Mouse (Mus musculus): ENCODE measurements around the gene Sgsm3. TPM values are rescaled to one million over a fixed set of nuclear protein-coding genes. Genes with fewer than 3 reads are reported as not detected.

Gene Sgsm3
- polyA plus RNA-seq, 1 experiment from 2014 or later = 26.4 TPM

GRCm38 (mm10) chr15:80948145-80949135, 29.1 kb upstream of the Sgsm3 start, which contains the start of gene Adsl:
Gene Adsl, plus strand, starts transcription at chr15:80948490.
- H3K9me3 ChIP-seq = no peaks in the 10 kb centered on the region
- H3K4me3 ChIP-seq = peak within 1 kb of the TSS; percentile 92
- WGBS = under 1% methylated on average over 63 of the region's 63 CpGs
- no peaks in the 10 kb centered on the region for H3K27me3 ChIP-seq (ENCODE audit: insufficient read depth, poor library complexity, severe bottlenecking)
- peaks cover 23% of the 10 kb centered on the region for H3K36me3 ChIP-seq
- peak within 1 kb of the TSS; percentile 93 for H3K27ac ChIP-seq
- peak; percentile 96 for DNase-seq (ENCODE audit: low spot score)
- H3K4me1 ChIP-seq = peaks cover 13% of the 10 kb centered on the region

- H3K27me3 ChIP-seq (ENCODE audit: insufficient read depth, poor library complexity, severe bottlenecking) = no peaks in the 10 kb centered on the region
- WGBS = 70% methylated on average over 4 of the region's 4 CpGs
- H3K4me3 ChIP-seq = peak overlapping the region; percentile 92
- H3K36me3 ChIP-seq = peaks cover 33% of the 10 kb centered on the region
- no peaks in the 10 kb centered on the region for H3K9me3 ChIP-seq
- DNase-seq (ENCODE audit: low spot score) = no peak
- peaks cover 13% of the 10 kb centered on the region for H3K4me1 ChIP-seq
- no peak overlapping the region for H3K27ac ChIP-seq
These were observed 28.1 kb upstream of the Sgsm3 start for GRCm38 (mm10) chr15:80949431-80949830.

DNA sequence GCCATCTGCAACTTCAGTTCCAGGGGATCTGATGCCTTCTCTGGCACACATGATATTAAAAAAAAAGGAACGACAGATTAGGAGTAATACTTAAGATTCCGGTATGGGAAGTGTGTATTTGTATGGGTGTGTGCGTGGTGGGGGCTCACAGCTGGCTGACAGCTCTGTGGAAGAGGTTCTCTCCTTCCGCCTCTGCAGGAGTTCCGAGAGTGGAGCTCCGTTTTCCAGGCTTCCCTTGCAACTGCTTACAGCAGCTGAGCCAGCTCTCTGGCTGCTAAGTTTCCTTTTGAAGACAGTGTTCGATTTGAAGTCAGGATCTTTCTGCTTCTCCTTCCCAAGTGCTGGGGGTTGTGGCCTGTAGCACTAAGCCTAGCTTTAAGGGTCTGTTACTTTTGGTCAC, 27.5 kb upstream of the Sgsm3 start:
- 91% methylated on average over 7 of the region's 7 CpGs for WGBS
- H3K4me3 ChIP-seq = peak overlapping the region; percentile 92; the same call in 1 of the 2 replicates
- H3K4me1 ChIP-seq = peaks cover 13% of the 10 kb centered on the region

GRCm38 (mm10) chr15:80953971-80954370, 23.6 kb upstream of the Sgsm3 start:
- Histone ChIP-seq H3K27ac (no peak overlapping the region), H3K9me3 (no peaks in the 10 kb centered on the region), H3K36me3 (peaks cover 75% of the 10 kb centered on the region), H3K27me3 (ENCODE audit: insufficient read depth, poor library complexity, severe bottlenecking) (no peaks in the 10 kb centered on the region), H3K4me3 (no peak overlapping the region), H3K4me1 (peaks cover 13% of the 10 kb centered on the region)
- 89% methylated on average over 9 of the region's 9 CpGs for WGBS
- no peak for DNase-seq (ENCODE audit: low spot score)

More for the DNA sequence above, 27.5 kb upstream of the Sgsm3 start:
- Histone ChIP-seq H3K9me3 (no peaks in the 10 kb centered on the region), H3K27ac (no peak overlapping the region), H3K27me3 (ENCODE audit: insufficient read depth, poor library complexity, severe bottlenecking) (no peaks in the 10 kb centered on the region), H3K36me3 (peaks cover 39% of the 10 kb centered on the region)
- no peak for DNase-seq (ENCODE audit: low spot score)

DNA sequence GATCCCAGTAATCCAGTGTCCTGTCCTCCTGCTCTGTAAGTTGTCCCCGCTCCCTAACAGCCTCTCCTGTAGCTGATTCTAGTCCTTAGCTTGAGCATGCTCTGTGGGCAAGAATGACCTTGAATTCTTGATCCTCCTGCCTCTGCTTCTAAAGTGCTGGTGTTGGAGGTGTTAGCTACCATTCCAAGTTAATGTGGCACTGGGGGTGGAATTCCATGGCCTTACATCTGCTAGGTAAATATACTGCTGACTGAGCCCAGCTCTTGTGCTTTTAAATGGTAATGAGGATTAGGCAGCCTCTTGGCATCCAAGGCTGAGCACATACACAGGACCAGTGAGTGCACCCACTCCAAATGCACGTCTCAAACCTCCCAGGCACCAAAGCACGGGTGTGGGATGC, 22.7 kb upstream of the Sgsm3 start:
- DNase-seq (ENCODE audit: low spot score) = no peak
- Histone ChIP-seq H3K36me3 (peaks cover 84% of the 10 kb centered on the region), H3K27me3 (ENCODE audit: insufficient read depth, poor library complexity, severe bottlenecking) (no peaks in the 10 kb centered on the region), H3K4me3 (no peak overlapping the region), H3K4me1 (peaks cover 4% of the 10 kb centered on the region), H3K9me3 (no peaks in the 10 kb centered on the region), H3K27ac (no peak overlapping the region)
- WGBS = 83% methylated on average over 3 of the region's 3 CpGs

- no peaks in the 10 kb centered on the region for H3K4me1 ChIP-seq
- H3K4me3 ChIP-seq = no peak overlapping the region
- WGBS = 91% methylated on average over 12 of the region's 12 CpGs
- H3K36me3 ChIP-seq = peaks cover 87% of the 10 kb centered on the region
- no peaks in the 10 kb centered on the region for H3K27me3 ChIP-seq (ENCODE audit: insufficient read depth, poor library complexity, severe bottlenecking)
- DNase-seq (ENCODE audit: low spot score) = no peak
- H3K27ac ChIP-seq = no peak overlapping the region
- H3K9me3 ChIP-seq = no peaks in the 10 kb centered on the region
These were observed 21.6 kb upstream of the Sgsm3 start for GRCm38 (mm10) chr15:80955836-80956438.

- H3K9me3 ChIP-seq = no peaks in the 10 kb centered on the region
- peaks cover 9% of the 10 kb centered on the region; the same call in 1 of the 2 replicates for H3K4me1 ChIP-seq
- H3K4me3 ChIP-seq = no peak overlapping the region
- no peaks in the 10 kb centered on the region for H3K27me3 ChIP-seq (ENCODE audit: insufficient read depth, poor library complexity, severe bottlenecking)
- 85% methylated on average over 1 of the region's 1 CpGs for WGBS
- peaks cover 55% of the 10 kb centered on the region for H3K36me3 ChIP-seq
- no peak overlapping the region for H3K27ac ChIP-seq
- no peak for DNase-seq (ENCODE audit: low spot score)
These were observed 8.2 kb upstream of the Sgsm3 start for GRCm38 (mm10) chr15:80969371-80969770.

GRCm38 (mm10) chr15:80974311-80974710, 3.3 kb upstream of the Sgsm3 start:
- peaks cover 12% of the 10 kb centered on the region for H3K36me3 ChIP-seq
- 49% methylated on average over 5 of the region's 5 CpGs for WGBS
- no peaks in the 10 kb centered on the region for H3K27me3 ChIP-seq (ENCODE audit: insufficient read depth, poor library complexity, severe bottlenecking)
- H3K27ac ChIP-seq = no peak overlapping the region
- no peaks in the 10 kb centered on the region for H3K9me3 ChIP-seq
- no peak for DNase-seq (ENCODE audit: low spot score)
- H3K4me3 ChIP-seq = no peak overlapping the region
- peaks cover 20% of the 10 kb centered on the region for H3K4me1 ChIP-seq

DNA sequence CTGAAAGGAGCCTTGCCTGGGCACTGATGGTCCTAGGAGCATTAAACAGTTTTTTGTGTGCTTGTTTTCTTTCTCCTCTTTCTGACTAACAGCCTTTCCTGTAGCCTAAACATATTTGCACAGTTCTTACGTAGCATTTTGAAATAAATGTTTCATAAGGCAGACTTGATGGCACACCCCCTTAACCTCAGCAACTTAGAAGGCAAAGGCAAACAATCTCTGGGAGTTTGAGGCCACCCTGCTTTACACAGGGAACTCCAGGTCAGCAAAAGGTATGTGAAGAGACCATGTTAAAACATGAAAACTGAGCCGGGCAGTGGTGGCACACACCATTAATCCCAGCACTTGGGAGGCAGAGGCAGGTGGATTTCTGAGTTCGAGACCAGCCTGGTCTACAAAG, 1.9 kb upstream of the Sgsm3 start:
- H3K27me3 ChIP-seq (ENCODE audit: insufficient read depth, poor library complexity, severe bottlenecking) = no peaks in the 10 kb centered on the region
- H3K36me3 ChIP-seq = no peaks in the 10 kb centered on the region
- no peak for DNase-seq (ENCODE audit: low spot score)
- H3K4me3 ChIP-seq = no peak overlapping the region
- peaks cover 24% of the 10 kb centered on the region for H3K4me1 ChIP-seq
- 81% methylated on average over 3 of the region's 3 CpGs for WGBS
- H3K9me3 ChIP-seq = no peaks in the 10 kb centered on the region
- H3K27ac ChIP-seq = no peak overlapping the region

GRCm38 (mm10) chr15:80979611-80980010, 2.0 kb downstream of the Sgsm3 start:
- no peaks in the 10 kb centered on the region for H3K27me3 ChIP-seq (ENCODE audit: insufficient read depth, poor library complexity, severe bottlenecking)
- DNase-seq (ENCODE audit: low spot score) = no peak
- WGBS = 80% methylated on average over 4 of the region's 4 CpGs
- no peaks in the 10 kb centered on the region for H3K36me3 ChIP-seq
- H3K4me1 ChIP-seq = peaks cover 24% of the 10 kb centered on the region
- H3K27ac ChIP-seq = no peak overlapping the region
- no peak overlapping the region for H3K4me3 ChIP-seq
- no peaks in the 10 kb centered on the region for H3K9me3 ChIP-seq

GRCm38 (mm10) chr15:80981176-80981575, 3.6 kb downstream of the Sgsm3 start:
- 36% methylated on average over 4 of the region's 4 CpGs for WGBS
- Histone ChIP-seq H3K27ac (no peak overlapping the region), H3K27me3 (ENCODE audit: insufficient read depth, poor library complexity, severe bottlenecking) (no peaks in the 10 kb centered on the region), H3K9me3 (no peaks in the 10 kb centered on the region), H3K4me3 (no peak overlapping the region), H3K4me1 (peaks cover 24% of the 10 kb centered on the region), H3K36me3 (no peaks in the 10 kb centered on the region)
- DNase-seq (ENCODE audit: low spot score) = no peak

- no peaks in the 10 kb centered on the region for H3K36me3 ChIP-seq
- no peaks in the 10 kb centered on the region for H3K27me3 ChIP-seq (ENCODE audit: insufficient read depth, poor library complexity, severe bottlenecking)
- DNase-seq (ENCODE audit: low spot score) = no peak
- H3K27ac ChIP-seq = no peak overlapping the region
- no peak overlapping the region for H3K4me3 ChIP-seq
- H3K4me1 ChIP-seq = peaks cover 16% of the 10 kb centered on the region; the same call in 1 of the 2 replicates
- 88% methylated on average over 2 of the region's 2 CpGs for WGBS
- no peaks in the 10 kb centered on the region for H3K9me3 ChIP-seq
These were observed 5.7 kb downstream of the Sgsm3 start for GRCm38 (mm10) chr15:80983264-80983663.

DNA sequence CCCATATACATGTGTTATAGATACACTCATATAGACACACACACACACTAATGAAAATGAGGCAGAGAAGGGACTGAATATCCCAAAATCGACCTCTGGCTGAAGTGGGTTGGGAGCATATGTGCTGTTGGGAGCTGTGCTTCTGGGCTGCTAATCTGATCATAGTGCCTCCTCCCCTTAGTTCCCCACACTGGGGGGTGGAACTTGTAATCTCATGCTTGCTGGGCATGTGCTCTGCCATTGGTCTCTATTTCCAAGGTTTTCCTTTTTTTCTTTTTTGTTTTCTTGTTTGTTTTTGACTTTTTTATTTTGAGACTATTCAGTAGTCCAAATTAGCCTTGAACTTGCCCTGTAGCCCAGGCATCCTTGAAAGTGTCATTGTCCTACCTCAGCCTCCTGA, 10.8 kb downstream of the Sgsm3 start:
- H3K4me1 ChIP-seq = no peaks in the 10 kb centered on the region
- H3K36me3 ChIP-seq = no peaks in the 10 kb centered on the region
- H3K27ac ChIP-seq = no peak overlapping the region
- 40% methylated on average over 1 of the region's 1 CpGs for WGBS
- H3K9me3 ChIP-seq = no peaks in the 10 kb centered on the region
- DNase-seq (ENCODE audit: low spot score) = no peak
- H3K27me3 ChIP-seq (ENCODE audit: insufficient read depth, poor library complexity, severe bottlenecking) = no peaks in the 10 kb centered on the region
- H3K4me3 ChIP-seq = no peak overlapping the region
